Mouse (Mus musculus): ENCODE data around the gene Vamp4.

GRCm38 (mm10) chr1:162586282-162586681, 16.0 kb downstream of the Vamp4 start:
- TF ChIP-seq CTCF (IDR thresholded peaks at IDR 0.05; ENCODE audit: low read depth) (no peak), EP300 (IDR thresholded peaks at IDR 0.05; ENCODE audit: low read depth) (no peak)

All from heart, postnatal 0 days (tissue).